In the genomic region with DNA sequence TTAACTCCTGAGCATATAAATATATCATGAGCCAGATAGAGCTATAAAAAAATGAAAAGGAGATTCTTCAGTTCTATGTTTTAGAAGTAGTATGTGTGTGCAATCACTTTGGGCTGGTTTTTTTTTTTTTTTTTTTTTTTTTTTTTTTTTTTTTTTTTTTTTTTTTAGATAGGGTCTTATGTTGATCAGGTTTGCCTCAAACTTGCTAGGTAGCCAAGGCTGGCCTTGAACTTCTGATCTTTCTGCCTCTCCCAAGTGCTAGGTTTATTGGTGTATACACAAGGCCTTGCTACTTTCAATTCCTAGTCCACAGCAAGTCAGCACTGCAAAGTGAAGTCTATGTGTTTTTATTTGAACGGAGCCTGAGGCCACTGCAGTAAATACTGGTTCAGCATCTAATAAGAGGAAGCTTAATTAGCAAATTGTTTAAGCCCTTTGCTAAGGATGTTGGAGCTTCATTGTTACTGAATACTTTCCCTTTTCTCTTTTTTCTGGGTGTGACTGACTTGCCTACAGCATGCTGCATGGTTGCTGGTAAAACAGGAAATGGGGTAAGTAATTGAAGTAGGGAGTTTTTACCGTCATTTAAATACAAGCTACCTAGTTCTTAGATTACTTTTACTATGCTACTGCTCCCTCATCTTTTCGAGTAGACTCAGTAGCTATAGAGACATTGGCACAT, we compare ENCODE assay signal across 16 mouse cellular contexts. TPM values are rescaled to one million over a fixed set of nuclear protein-coding genes. Genes with fewer than 3 reads are reported as not detected.
DNase-seq lines count a peak whose midpoint lies in the region; ATAC-seq lines count a peak whose summit lies in the region.
"Had no signal": no experiment of that assay in that cellular context is flagged by ENCODE, and none has a peak within 500 bp of the region (broad histone marks: within the 10 kb centered on the region; RNA-seq: fewer than 3 reads in every experiment).

No protein-coding gene starts in this region.

- 89% methylated on average over 3 of the region's 3 CpGs for WGBS in midbrain, embryonic 11.5 days
- 88% methylated on average over 3 of the region's 3 CpGs for WGBS in midbrain, embryonic 14.5 days
- 83% methylated on average over 3 of the region's 3 CpGs for whole genome bisulfite sequencing in hindbrain, embryonic 10.5 days

- no peak for ATAC-seq in midbrain, embryonic 11.5 days (ENCODE audit: low FRiP score)
- no peak for ATAC-seq in midbrain, embryonic 14.5 days (ENCODE audit: low FRiP score, low TSS enrichment)
- peak; percentile 95 for ATAC-seq in CD4-positive, CD25-positive, alpha-beta regulatory T cell, adult 4 months
- peak; percentile 91 for ATAC-seq in monocyte, adult 5-6 weeks (replicated peaks; ENCODE audit: insufficient number of reproducible peaks, low FRiP score, low TSS enrichment, poor library complexity, severe bottlenecking)

- no peak overlapping the region for H3K4me3 ChIP-seq in midbrain, embryonic 11.5 days (ENCODE audit: low read depth, low read length)
- H3K4me3 ChIP-seq in midbrain, embryonic 14.5 days (replicated peaks; ENCODE audit: low read depth, low read length): no peak overlapping the region
- H3K4me3 ChIP-seq in hindbrain, embryonic 10.5 days: no peak overlapping the region
- H3K4me3 ChIP-seq: embryonic facial prominence, embryonic 15.5 days; forebrain, embryonic 12.5 days; heart, embryonic 13.5 days; midbrain, embryonic 12.5 days had no signal

- H3K27me3 ChIP-seq in midbrain, embryonic 11.5 days (ENCODE audit: control insufficient read depth, insufficient read depth, low read length): no peaks in the 10 kb centered on the region
- no peaks in the 10 kb centered on the region for H3K27me3 ChIP-seq in midbrain, embryonic 14.5 days (ENCODE audit: control insufficient read depth, insufficient read depth, low read length)
- H3K27me3 ChIP-seq in hindbrain, embryonic 10.5 days (ENCODE audit: insufficient read depth, poor library complexity, severe bottlenecking): no peaks in the 10 kb centered on the region
- H3K27me3 ChIP-seq: embryonic facial prominence, embryonic 15.5 days; forebrain, embryonic 12.5 days; heart, embryonic 13.5 days; midbrain, embryonic 12.5 days had no signal

- no peak overlapping the region for H3K27ac ChIP-seq in midbrain, embryonic 11.5 days (ENCODE audit: low read depth, low read length)
- H3K27ac ChIP-seq in midbrain, embryonic 14.5 days (replicated peaks; ENCODE audit: low read depth, low read length): no peak overlapping the region
- no peak overlapping the region for H3K27ac ChIP-seq in hindbrain, embryonic 10.5 days
- H3K27ac ChIP-seq: embryonic facial prominence, embryonic 15.5 days; forebrain, embryonic 12.5 days; heart, embryonic 13.5 days; midbrain, embryonic 12.5 days had no signal

- no peak overlapping the region for H3K4me2 ChIP-seq in midbrain, embryonic 11.5 days
- H3K4me2 ChIP-seq in midbrain, embryonic 14.5 days (ENCODE audit: low read length): no peak overlapping the region
- H3K4me2 ChIP-seq: embryonic facial prominence, embryonic 15.5 days; forebrain, embryonic 12.5 days; heart, embryonic 13.5 days; lung, embryonic 14.5 days; midbrain, embryonic 12.5 days had no signal

- DNase-seq in midbrain, embryonic 11.5 days (ENCODE audit: low spot score, missing footprints): peak; percentile 76
- DNase-seq in midbrain, embryonic 14.5 days: no peak
- DNase-seq in ZHBTc4 (ENCODE audit: low read depth, low spot score): peak; percentile 49
- no peak for DNase-seq in layer of hippocampus, postnatal 10 days (ENCODE audit: low spot score in 2 of 2)
- DNase-seq in hindbrain, embryonic 10.5 days (ENCODE audit: low spot score): no peak
- no peak for DNase-seq in frontal cortex, postnatal 25 days (ENCODE audit: low spot score in 2 of 2)
- DNase-seq: cerebellum, adult 8-10 months; kidney, adult 11 months; lung, embryonic 14.5 days had no signal

- no peak overlapping the region for H3K9ac ChIP-seq in midbrain, embryonic 11.5 days (ENCODE audit: low read length)
- H3K9ac ChIP-seq in midbrain, embryonic 14.5 days (replicated peaks; ENCODE audit: low read length): no peak overlapping the region
- H3K9ac ChIP-seq: embryonic facial prominence, embryonic 15.5 days; forebrain, embryonic 12.5 days; heart, embryonic 13.5 days; lung, embryonic 14.5 days; midbrain, embryonic 12.5 days had no signal

- no peaks in the 10 kb centered on the region for H3K36me3 ChIP-seq in midbrain, embryonic 11.5 days (ENCODE audit: control insufficient read depth, insufficient read depth, low read length)
- H3K36me3 ChIP-seq in midbrain, embryonic 14.5 days (ENCODE audit: control insufficient read depth, insufficient read depth, low read length): peaks cover 14% of the 10 kb centered on the region; the same call in 1 of the 2 replicates
- H3K36me3 ChIP-seq in hindbrain, embryonic 10.5 days: peaks cover 31% of the 10 kb centered on the region

- no peaks in the 10 kb centered on the region for H3K4me1 ChIP-seq in midbrain, embryonic 11.5 days (ENCODE audit: control insufficient read depth, insufficient read depth, low read length)
- H3K4me1 ChIP-seq in midbrain, embryonic 14.5 days (ENCODE audit: control insufficient read depth, insufficient read depth, low read length): no peaks in the 10 kb centered on the region
- no peaks in the 10 kb centered on the region for H3K4me1 ChIP-seq in hindbrain, embryonic 10.5 days (replicated peaks)
- H3K4me1 ChIP-seq: embryonic facial prominence, embryonic 15.5 days; heart, embryonic 13.5 days had no signal

- H3K9me3 ChIP-seq in midbrain, embryonic 11.5 days (ENCODE audit: control insufficient read depth, low read length): no peaks in the 10 kb centered on the region
- H3K9me3 ChIP-seq in midbrain, embryonic 14.5 days (ENCODE audit: control insufficient read depth, low read length): no peaks in the 10 kb centered on the region
- H3K9me3 ChIP-seq in hindbrain, embryonic 10.5 days: no peaks in the 10 kb centered on the region
- H3K9me3 ChIP-seq: embryonic facial prominence, embryonic 15.5 days; forebrain, embryonic 12.5 days; G1E; heart, embryonic 13.5 days; midbrain, embryonic 12.5 days had no signal

RNA-seq across cellular contexts. Expression of gene Pex13, which starts 33.8 kb away (rescaled TPM):
- polyA plus RNA-seq in midbrain, embryonic 11.5 days (2014; fragmentation: Nextera tagmentation; extraction: Ambion mirVana): 45.0 and 49.3 TPM in 2 replicates
- polyA plus RNA-seq in midbrain, embryonic 14.5 days (2014; fragmentation: Nextera tagmentation; extraction: Ambion mirVana): 40.1 and 46.2 TPM in 2 replicates
- polyA plus RNA-seq in CD4-positive, CD25-positive, alpha-beta regulatory T cell, adult 4 months (2017; shearing (Covaris generic)): 10 to 100 TPM in 1 of 2 experiments, 1 to 10 TPM in 1; 9.1 to 11.3 TPM
- total RNA-seq in monocyte, adult 5-6 weeks (2017): 20.2 to 47.0 TPM (median 26.3 TPM) in 3 replicates
- total RNA-seq in layer of hippocampus, postnatal 10 days (2021): 10 to 100 TPM; 23.6 to 25.9 TPM
- polyA plus RNA-seq in hindbrain, embryonic 10.5 days (2016; fragmentation: Nextera tagmentation; extraction: Ambion mirVana): 28.8 and 37.8 TPM in 2 replicates

RNA-seq across cellular contexts. Expression of gene Pus10, which starts 34.1 kb away (rescaled TPM):
- 19.1 and 20.7 TPM in 2 replicates for polyA plus RNA-seq in midbrain, embryonic 11.5 days (2014; fragmentation: Nextera tagmentation; extraction: Ambion mirVana)
- 11.2 and 14.3 TPM in 2 replicates for polyA plus RNA-seq in midbrain, embryonic 14.5 days (2014; fragmentation: Nextera tagmentation; extraction: Ambion mirVana)
- 10 to 100 TPM; 20.7 to 22.2 TPM for polyA plus RNA-seq in CD4-positive, CD25-positive, alpha-beta regulatory T cell, adult 4 months (2017; shearing (Covaris generic))
- 13.1 to 31.1 TPM (median 20.7 TPM) in 3 replicates for total RNA-seq in monocyte, adult 5-6 weeks (2017)
- total RNA-seq in layer of hippocampus, postnatal 10 days (2021): 10 to 100 TPM; 13.7 to 21.0 TPM
- polyA plus RNA-seq in hindbrain, embryonic 10.5 days (2016; fragmentation: Nextera tagmentation; extraction: Ambion mirVana): 17.7 and 20.5 TPM in 2 replicates

Comparison
In these comparisons a context has a peak if more than half of its experiments do, and no peak if none do; other contexts are left out.
1. DNase-seq: peak in midbrain, embryonic 11.5 days (single experiment) and ZHBTc4 (single experiment); none in midbrain, embryonic 14.5 days (single experiment), layer of hippocampus, postnatal 10 days (0 of 2), hindbrain, embryonic 10.5 days (single experiment) and frontal cortex, postnatal 25 days (0 of 2).
2. ATAC-seq: peak in CD4-positive, CD25-positive, alpha-beta regulatory T cell, adult 4 months (single experiment) and monocyte, adult 5-6 weeks (single experiment); none in midbrain, embryonic 11.5 days (single experiment) and midbrain, embryonic 14.5 days (single experiment).